Mouse (Mus musculus): Measurements from ENCODE around the gene Apopt1. TPM values are rescaled to one million over a fixed set of nuclear protein-coding genes. Genes with fewer than 3 reads are reported as not detected.
"Not testable (repeated sequence)": the region's sequence is repeated elsewhere in the genome, so short reads cannot be mapped to it uniquely, and the experiment has no call there.

Gene Apopt1
- polyA plus RNA-seq, 2 experiments = 13.4 to 20.0 TPM

DNA sequence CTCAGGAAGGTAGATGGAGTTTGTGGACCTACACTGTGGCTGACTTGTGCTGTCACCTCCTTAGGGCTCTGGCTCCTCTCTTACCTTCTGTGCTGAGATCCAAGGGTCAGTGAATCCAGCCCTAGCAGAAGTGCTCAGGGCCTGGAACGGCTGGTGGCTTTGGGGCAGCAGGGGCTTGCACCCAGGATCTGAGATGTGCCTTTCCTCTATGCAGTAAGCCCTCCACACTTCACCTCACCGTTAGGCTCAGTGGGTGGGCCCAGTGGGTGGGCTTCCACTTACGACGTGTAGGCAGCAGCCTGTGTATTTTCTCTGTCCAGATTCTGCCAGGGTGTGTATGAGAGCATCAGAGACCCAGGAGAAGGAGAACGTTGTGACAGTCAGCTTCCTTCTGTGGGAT is 19.9 kb downstream of the Apopt1 start:
- 72% methylated on average over 5 of the region's 5 CpGs for WGBS (ENCODE audit: insufficient replicate concordance)
- no peak for DNase-seq (ENCODE audit: low read depth in 3 of 3, low spot score in 3 of 3)
- peak; percentile 5; the same call in 1 of the 2 replicates for ATAC-seq (ENCODE audit: insufficient read depth)

DNA sequence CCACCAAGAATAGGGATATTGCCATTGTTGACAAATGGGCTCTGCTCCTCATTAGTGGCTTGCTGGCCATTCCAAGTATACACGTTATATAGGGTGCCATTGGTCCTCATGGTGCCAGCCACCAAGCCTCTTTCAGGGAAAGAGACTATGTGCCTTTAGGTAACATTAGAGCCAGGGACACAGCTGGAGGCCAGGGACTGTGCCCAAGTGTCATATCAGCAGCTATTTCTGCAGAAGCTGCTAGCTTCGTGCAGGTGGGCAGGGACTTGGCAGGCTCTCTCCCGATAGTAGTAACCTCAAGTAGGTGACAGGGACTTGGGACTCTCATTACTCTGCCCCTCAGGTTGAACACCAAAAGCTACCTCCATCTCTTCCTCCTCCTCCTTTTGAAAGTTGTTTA is 21.9 kb downstream of the Apopt1 start:
- no peak for ATAC-seq (ENCODE audit: insufficient read depth)
- TF ChIP-seq CTCF (IDR thresholded peaks at IDR 0.05; ENCODE audit: low read depth) (no peak), EP300 (IDR thresholded peaks at IDR 0.05; ENCODE audit: low read depth) (no peak)

More for the DNA sequence above, 19.9 kb downstream of the Apopt1 start:
- Histone ChIP-seq H3K27ac (no peak overlapping the region), H3K9ac (replicated peaks) (no peak overlapping the region), H3K9me3 (ENCODE audit: control insufficient read depth, low read length) (no peaks in the 10 kb centered on the region), H3K4me2 (ENCODE audit: low read depth) (no peak overlapping the region), H3K27me3 (ENCODE audit: control insufficient read depth, insufficient read depth, low read length) (no peaks in the 10 kb centered on the region), H3K4me3 (ENCODE audit: insufficient read depth in 1 of 2, low read depth in 2 of 2, low read length in 2 of 2) (no peak overlapping the region), H3K36me3 (replicated peaks; ENCODE audit: control insufficient read depth, insufficient read depth, low read depth) (no peaks in the 10 kb centered on the region), H3K4me1 (replicated peaks; ENCODE audit: control insufficient read depth in 2 of 2, insufficient read depth in 2 of 2, low read length in 1 of 2) (peaks cover 0 to 4% of the 10 kb centered on the region in 2 experiments; a peak in 2 of 4 replicates)
- TF ChIP-seq CTCF (IDR thresholded peaks at IDR 0.05; ENCODE audit: low read depth) = no peak
- no peak for TF ChIP-seq EP300 (IDR thresholded peaks at IDR 0.05; ENCODE audit: low read depth)

DNA sequence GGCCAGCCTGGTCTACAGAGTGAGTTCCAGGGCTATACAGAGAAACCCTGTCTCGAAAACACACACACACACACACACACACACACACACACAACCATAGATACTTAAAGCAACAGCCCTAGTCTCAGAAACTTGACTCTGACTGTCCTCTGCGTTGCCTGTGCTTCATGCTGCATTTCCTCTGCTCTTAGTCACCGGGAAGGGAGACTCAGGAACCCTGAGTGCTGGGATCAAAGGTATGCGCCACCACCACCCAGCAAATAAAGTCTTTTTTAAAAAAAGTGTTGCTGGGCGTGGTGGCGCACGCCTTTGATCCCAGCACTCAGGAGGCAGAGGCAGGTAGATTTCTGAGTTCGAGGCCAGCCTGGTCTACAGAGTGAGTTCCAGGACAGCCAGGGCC is 23.6 kb downstream of the Apopt1 start:
- H3K9me3 ChIP-seq (ENCODE audit: control insufficient read depth, low read length); DNase-seq (ENCODE audit: low read depth in 3 of 3, low spot score in 3 of 3); H3K4me1 ChIP-seq (replicated peaks; ENCODE audit: control insufficient read depth in 2 of 2, insufficient read depth in 2 of 2, low read length in 1 of 2); H3K4me3 ChIP-seq (ENCODE audit: insufficient read depth in 1 of 2, low read depth in 2 of 2, low read length in 2 of 2); H3K36me3 ChIP-seq (replicated peaks; ENCODE audit: control insufficient read depth, insufficient read depth, low read depth); H3K9ac ChIP-seq (replicated peaks); H3K27me3 ChIP-seq (ENCODE audit: control insufficient read depth, insufficient read depth, low read length); H3K27ac ChIP-seq; ATAC-seq (ENCODE audit: insufficient read depth); H3K4me2 ChIP-seq (ENCODE audit: low read depth): not testable (repeated sequence)
- 79% methylated on average over 8 of the region's 8 CpGs for WGBS (ENCODE audit: insufficient replicate concordance)

More for the DNA sequence above, 21.9 kb downstream of the Apopt1 start:
- WGBS (ENCODE audit: insufficient replicate concordance) = 60% methylated on average over 3 of the region's 3 CpGs
- Histone ChIP-seq H3K4me3 (ENCODE audit: insufficient read depth in 1 of 2, low read depth in 2 of 2, low read length in 2 of 2) (no peak overlapping the region), H3K4me2 (ENCODE audit: low read depth) (no peak overlapping the region), H3K36me3 (replicated peaks; ENCODE audit: control insufficient read depth, insufficient read depth, low read depth) (no peaks in the 10 kb centered on the region), H3K4me1 (replicated peaks; ENCODE audit: control insufficient read depth in 2 of 2, insufficient read depth in 2 of 2, low read length in 1 of 2) (peaks cover 0 to 4% of the 10 kb centered on the region in 2 experiments; a peak in 2 of 4 replicates), H3K9me3 (ENCODE audit: control insufficient read depth, low read length) (no peaks in the 10 kb centered on the region), H3K27ac (no peak overlapping the region), H3K9ac (replicated peaks) (no peak overlapping the region), H3K27me3 (ENCODE audit: control insufficient read depth, insufficient read depth, low read length) (no peaks in the 10 kb centered on the region)
- no peak for DNase-seq (ENCODE audit: low read depth in 3 of 3, low spot score in 3 of 3)

DNA sequence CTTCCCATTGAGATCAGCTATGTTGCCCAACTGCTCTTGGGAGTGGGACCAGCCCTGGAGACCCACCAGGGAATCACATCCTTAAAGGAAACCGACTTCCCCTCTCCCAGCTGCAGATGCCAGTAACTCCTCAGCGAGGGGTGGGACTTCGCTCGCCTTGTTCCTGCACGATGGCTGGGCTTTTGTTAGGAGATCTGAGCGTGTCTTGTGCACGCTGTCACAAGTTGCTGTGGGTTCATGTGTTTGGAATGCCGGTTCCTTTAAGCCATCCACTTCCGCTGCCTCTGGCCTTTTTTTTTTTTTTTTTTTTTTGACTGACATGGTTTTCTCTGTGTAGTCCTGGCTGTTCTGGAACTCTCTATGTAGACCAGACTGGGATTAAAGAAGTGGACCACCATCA is 24.3 kb downstream of the Apopt1 start:
- no peak for ATAC-seq (ENCODE audit: insufficient read depth)
- WGBS (ENCODE audit: insufficient replicate concordance) = 63% methylated on average over 9 of the region's 9 CpGs
- no peak for DNase-seq (ENCODE audit: low read depth in 3 of 3, low spot score in 3 of 3)

GRCm38 (mm10) chr12:111738754-111739153 is 25.7 kb downstream of the Apopt1 start:
- ATAC-seq (ENCODE audit: insufficient read depth) (no peak), DNase-seq (ENCODE audit: low read depth in 3 of 3, low spot score in 3 of 3) (no peak)
- Histone ChIP-seq H3K27me3 (ENCODE audit: control insufficient read depth, insufficient read depth, low read length) (no peaks in the 10 kb centered on the region), H3K4me1 (replicated peaks; ENCODE audit: control insufficient read depth in 2 of 2, insufficient read depth in 2 of 2, low read length in 1 of 2) (no peaks in the 10 kb centered on the region), H3K27ac (no peak overlapping the region), H3K9ac (replicated peaks) (no peak overlapping the region), H3K4me2 (ENCODE audit: low read depth) (no peak overlapping the region), H3K9me3 (ENCODE audit: control insufficient read depth, low read length) (no peaks in the 10 kb centered on the region), H3K36me3 (replicated peaks; ENCODE audit: control insufficient read depth, insufficient read depth, low read depth) (no peaks in the 10 kb centered on the region), H3K4me3 (ENCODE audit: insufficient read depth in 1 of 2, low read depth in 2 of 2, low read length in 2 of 2) (no peak overlapping the region)
- 41% methylated on average over 3 of the region's 3 CpGs for WGBS (ENCODE audit: insufficient replicate concordance)
- no peak for TF ChIP-seq EP300 (IDR thresholded peaks at IDR 0.05; ENCODE audit: low read depth)
- TF ChIP-seq CTCF (IDR thresholded peaks at IDR 0.05; ENCODE audit: low read depth) = peak; percentile 59

More for the DNA sequence above, 24.3 kb downstream of the Apopt1 start:
- Histone ChIP-seq H3K4me2 (ENCODE audit: low read depth) (no peak overlapping the region), H3K9ac (replicated peaks) (no peak overlapping the region), H3K4me1 (replicated peaks; ENCODE audit: control insufficient read depth in 2 of 2, insufficient read depth in 2 of 2, low read length in 1 of 2) (peaks cover 0 to under 1% of the 10 kb centered on the region in 2 experiments; a peak in 1 of 4 replicates), H3K27ac (no peak overlapping the region), H3K36me3 (replicated peaks; ENCODE audit: control insufficient read depth, insufficient read depth, low read depth) (no peaks in the 10 kb centered on the region), H3K4me3 (ENCODE audit: insufficient read depth in 1 of 2, low read depth in 2 of 2, low read length in 2 of 2) (no peak overlapping the region), H3K27me3 (ENCODE audit: control insufficient read depth, insufficient read depth, low read length) (no peaks in the 10 kb centered on the region), H3K9me3 (ENCODE audit: control insufficient read depth, low read length) (no peaks in the 10 kb centered on the region)
- TF ChIP-seq EP300 (IDR thresholded peaks at IDR 0.05; ENCODE audit: low read depth) = no peak
- no peak for TF ChIP-seq CTCF (IDR thresholded peaks at IDR 0.05; ENCODE audit: low read depth)
